Mouse (Mus musculus) cortical plate, adult 2 months (tissue): ENCODE data around the gene Eif2b3.

Experiments
- CTCF ChIP-seq: fragments of 200-500 bp; IDR thresholded peaks from 2 replicates; pipeline ENCODE4 v1.5.1; 2011; ENCODE audit warnings: mild to moderate bottlenecking, control low read depth, low read length; ENCODE audit not compliant: insufficient read depth; ENCODE audit errors: extremely low read depth
- POLR2A ChIP-seq: fragments of 200-500 bp; IDR thresholded peaks from 2 replicates; pipeline ENCODE4 v1.6.1; 2011; ENCODE audit warnings: mild to moderate bottlenecking, low read length, control low read depth; ENCODE audit not compliant: insufficient read depth; ENCODE audit errors: extremely low read depth

DNA sequence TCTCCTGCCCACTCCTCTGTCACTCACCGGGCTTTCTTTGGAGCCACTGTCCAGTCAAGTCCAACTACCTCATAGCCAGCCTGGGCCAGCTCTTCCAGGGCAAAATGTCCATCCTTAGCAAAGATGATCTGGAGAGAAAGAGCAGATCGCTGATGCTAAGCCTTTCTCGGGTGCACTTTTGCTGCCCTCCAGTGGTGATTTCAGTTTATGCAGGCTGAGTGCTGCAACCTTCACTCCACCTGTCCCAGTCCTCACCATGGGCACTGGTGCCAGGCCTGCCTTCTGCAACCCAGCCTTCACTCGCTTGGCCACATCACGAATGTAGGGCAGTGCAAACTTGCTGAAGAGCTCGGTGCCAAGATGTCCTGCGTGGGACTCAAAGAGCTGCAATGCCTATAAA, 27.8 kb upstream of the Eif2b3 start:
- TF ChIP-seq CTCF: peak; percentile 93
- no peak for TF ChIP-seq POLR2A
